Mouse (Mus musculus) CD4-positive naive resting alpha-beta T cell, adult 76 days (primary cell): ENCODE measurements around the gene Cwc27. TPM values are rescaled to one million over a fixed set of nuclear protein-coding genes. Genes with fewer than 3 reads are reported as not detected.

Experiments
- total RNA-seq: library from RNA; stranded (reverse); gene quantifications from one replicate; pipeline ENCODE4 v1.2.4, GENCODE M21; 2023

The Cwc27 gene
- 29.5 TPM for total RNA-seq

GRCm38 (mm10) chr13:104816635-104817571 is at the start of gene Cwc27:
TSS of gene Cwc27 (minus strand) at chr13:104817142.

GRCm38 (mm10) chr13:104863127-104863979 is 46.4 kb upstream of the Cwc27 start, which contains the start of gene Shisal2b:
TSS of gene Shisal2b (minus strand) at chr13:104863893.

GRCm38 (mm10) chr13:104792184-104792583 is 24.8 kb downstream of the Cwc27 start, which contains the start of gene Srek1ip1:
TSS of gene Srek1ip1 (plus strand) at chr13:104792484.

Other genes starting within 250 kb of the Cwc27 start
- 7.5 TPM for gene Srek1ip1, start 24.7 kb downstream of the Cwc27 start, total RNA-seq
- not detected for gene Shisal2b, start 46.8 kb upstream of the Cwc27 start, total RNA-seq
- gene Rgs7bp, start 237.8 kb upstream of the Cwc27 start, total RNA-seq, result not detected